Mouse (Mus musculus) forebrain, embryonic 10.5 days (tissue): ENCODE data around the gene Rsrp1. TPM values are rescaled to one million over a fixed set of nuclear protein-coding genes. Genes with fewer than 3 reads are reported as not detected.
A peak's percentile ranks its signal among the peaks of the same experiment; 100 is the strongest.

Experiments used
- DNase-seq: peaks from one replicate; pipeline ENCODE4 v3.0.0-alpha.2; 2017; ENCODE audit warnings: low spot score; ENCODE audit errors: extremely low spot score
- H3K27ac ChIP-seq: fragments of 300-500 bp; sonication (generic); 2 replicates; pipeline ENCODE4 v1.5.1; 2016; ENCODE audit warnings: mild to moderate bottlenecking
- H3K27me3 ChIP-seq: fragments of 300-500 bp; sonication (generic); 2 replicates; pipeline ENCODE4 v1.6.1; 2016; ENCODE audit warnings: mild to moderate bottlenecking; ENCODE audit not compliant: poor library complexity, severe bottlenecking
- H3K36me3 ChIP-seq: fragments of 300-500 bp; sonication (generic); replicated peaks from 2 replicates; pipeline ENCODE4 v1.6.1; 2016; ENCODE audit warnings: mild to moderate bottlenecking, moderate library complexity
- H3K4me1 ChIP-seq: fragments of 300-500 bp; sonication (generic); 2 replicates; pipeline ENCODE4 v1.6.1; 2016
- H3K4me3 ChIP-seq: fragments of 300-500 bp; sonication (generic); 2 replicates; pipeline ENCODE4 v1.5.1; 2016; ENCODE audit warnings: mild to moderate bottlenecking, moderate library complexity
- H3K9me3 ChIP-seq: fragments of 300-500 bp; sonication (generic); 2 replicates; pipeline ENCODE4 v1.6.1; 2016; ENCODE audit warnings: mild to moderate bottlenecking, moderate library complexity
- WGBS: fragments of 180-500 bp; shearing (Covaris S2); methylation state at CpG from one replicate; pipeline ENCODE4 v1.1.7; 2016; 5-methylcytosine and 5-hydroxymethylcytosine counted together
- polyA plus RNA-seq: library from polyadenylated mRNA; unstranded; fragments of >200 nt; fragmentation: Nextera tagmentation; extraction: Ambion mirVana; gene quantifications from 2 replicates; pipeline ENCODE4 v1.2.1, GENCODE M21; 2016

The Rsrp1 gene
- polyA plus RNA-seq, 1 experiment from 2014 or later: 278 TPM

GRCm38 (mm10) chr4:134914122-134914863 is 9.1 kb upstream of the Rsrp1 start:
- H3K27me3 ChIP-seq: no peaks in the 10 kb centered on the region
- H3K27ac ChIP-seq: peak overlapping the region; percentile 91
- H3K9me3 ChIP-seq: peaks cover 5% of the 10 kb centered on the region; the same call in 1 of the 2 replicates
- H3K4me1 ChIP-seq: peaks cover 25% of the 10 kb centered on the region
- 2% methylated on average over 43 of the region's 43 CpGs for WGBS
- peak overlapping the region; percentile 94 for H3K4me3 ChIP-seq
- H3K36me3 ChIP-seq: peaks cover 33% of the 10 kb centered on the region
- DNase-seq: no peak

GRCm38 (mm10) chr4:134914864-134915209 is 8.6 kb upstream of the Rsrp1 start, which contains the start of gene Tmem50a:
Gene Tmem50a (minus strand): TSS chr4:134915024.
- Histone ChIP-seq H3K9me3 (peaks cover 5% of the 10 kb centered on the region; the same call in 1 of the 2 replicates), H3K4me3 (peak within 1 kb of the TSS; percentile 94), H3K4me1 (peaks cover 25% of the 10 kb centered on the region), H3K36me3 (peaks cover 28% of the 10 kb centered on the region), H3K27ac (peak within 1 kb of the TSS; percentile 91), H3K27me3 (no peaks in the 10 kb centered on the region)
- peak; percentile 90 for DNase-seq
- 0% methylated on average over 25 of the region's 25 CpGs for WGBS

- peak overlapping the region; percentile 91; the same call in 1 of the 2 replicates for H3K27ac ChIP-seq
- peaks cover 23% of the 10 kb centered on the region for H3K36me3 ChIP-seq
- peaks cover 25% of the 10 kb centered on the region for H3K4me1 ChIP-seq
- DNase-seq: no peak
- peaks cover 5% of the 10 kb centered on the region; the same call in 1 of the 2 replicates for H3K9me3 ChIP-seq
- H3K4me3 ChIP-seq: peak overlapping the region; percentile 94
- H3K27me3 ChIP-seq: no peaks in the 10 kb centered on the region
- 63% methylated on average over 14 of the region's 14 CpGs for WGBS
These were observed 8.0 kb upstream of the Rsrp1 start for GRCm38 (mm10) chr4:134915223-134916050.

GRCm38 (mm10) chr4:134917194-134917593 is 6.2 kb upstream of the Rsrp1 start:
- DNase-seq: no peak
- 74% methylated on average over 3 of the region's 3 CpGs for WGBS
- Histone ChIP-seq H3K9me3 (no peaks in the 10 kb centered on the region), H3K27me3 (no peaks in the 10 kb centered on the region), H3K4me1 (peaks cover 25% of the 10 kb centered on the region), H3K36me3 (peaks cover 8% of the 10 kb centered on the region), H3K27ac (no peak overlapping the region), H3K4me3 (no peak overlapping the region)

- H3K4me1 ChIP-seq: peaks cover 29% of the 10 kb centered on the region
- no peak overlapping the region for H3K27ac ChIP-seq
- H3K36me3 ChIP-seq: no peaks in the 10 kb centered on the region
- H3K27me3 ChIP-seq: no peaks in the 10 kb centered on the region
- no peaks in the 10 kb centered on the region for H3K9me3 ChIP-seq
- H3K4me3 ChIP-seq: no peak overlapping the region
- 78% methylated on average over 7 of the region's 7 CpGs for WGBS
- no peak for DNase-seq
These were observed 5.0 kb upstream of the Rsrp1 start for GRCm38 (mm10) chr4:134918381-134918780.

GRCm38 (mm10) chr4:134919733-134920540 is 3.5 kb upstream of the Rsrp1 start:
- H3K36me3 ChIP-seq: peaks cover 9% of the 10 kb centered on the region
- H3K27me3 ChIP-seq: no peaks in the 10 kb centered on the region

GRCm38 (mm10) chr4:134920631-134921030 is 2.8 kb upstream of the Rsrp1 start:
- Histone ChIP-seq H3K36me3 (peaks cover 16% of the 10 kb centered on the region), H3K27ac (no peak overlapping the region), H3K9me3 (no peaks in the 10 kb centered on the region), H3K27me3 (no peaks in the 10 kb centered on the region), H3K4me1 (peaks cover 23% of the 10 kb centered on the region), H3K4me3 (no peak overlapping the region)
- WGBS: 93% methylated on average over 6 of the region's 6 CpGs
- DNase-seq: no peak

More at GRCm38 (mm10) chr4:134919733-134920540, 3.5 kb upstream of the Rsrp1 start:
- no peak overlapping the region for H3K27ac ChIP-seq
- no peak for DNase-seq
- no peaks in the 10 kb centered on the region for H3K9me3 ChIP-seq
- 43% methylated on average over 12 of the region's 12 CpGs for WGBS
- peaks cover 22% of the 10 kb centered on the region for H3K4me1 ChIP-seq
- no peak overlapping the region for H3K4me3 ChIP-seq

GRCm38 (mm10) chr4:134921703-134922102 is 1.7 kb upstream of the Rsrp1 start:
- H3K4me1 ChIP-seq: peaks cover 30% of the 10 kb centered on the region
- no peak for DNase-seq
- no peak overlapping the region for H3K27ac ChIP-seq
- no peaks in the 10 kb centered on the region for H3K9me3 ChIP-seq
- peaks cover 27% of the 10 kb centered on the region for H3K36me3 ChIP-seq
- WGBS: 92% methylated on average over 4 of the region's 4 CpGs
- H3K4me3 ChIP-seq: no peak overlapping the region
- H3K27me3 ChIP-seq: no peaks in the 10 kb centered on the region

GRCm38 (mm10) chr4:134922111-134922924 is 1.1 kb upstream of the Rsrp1 start:
- peak overlapping the region; percentile 100 for H3K4me3 ChIP-seq
- H3K4me1 ChIP-seq: peaks cover 30% of the 10 kb centered on the region
- H3K9me3 ChIP-seq: no peaks in the 10 kb centered on the region
- DNase-seq: no peak
- peak overlapping the region; percentile 97 for H3K27ac ChIP-seq
- H3K27me3 ChIP-seq: no peaks in the 10 kb centered on the region
- peaks cover 33% of the 10 kb centered on the region for H3K36me3 ChIP-seq
- 63% methylated on average over 10 of the region's 10 CpGs for WGBS

GRCm38 (mm10) chr4:134922925-134923244 is 507 bp upstream of the Rsrp1 start:
- peaks cover 30% of the 10 kb centered on the region for H3K4me1 ChIP-seq
- peak overlapping the region; percentile 97 for H3K27ac ChIP-seq
- H3K9me3 ChIP-seq: no peaks in the 10 kb centered on the region
- H3K27me3 ChIP-seq: no peaks in the 10 kb centered on the region
- H3K4me3 ChIP-seq: peak overlapping the region; percentile 100
- DNase-seq: peak; percentile 67
- peaks cover 38% of the 10 kb centered on the region for H3K36me3 ChIP-seq
- under 1% methylated on average over 13 of the region's 13 CpGs for WGBS

- DNase-seq: peak; percentile 49
- WGBS: under 1% methylated on average over 75 of the region's 75 CpGs
- Histone ChIP-seq H3K4me1 (peaks cover 30% of the 10 kb centered on the region), H3K27me3 (no peaks in the 10 kb centered on the region), H3K9me3 (no peaks in the 10 kb centered on the region), H3K36me3 (peaks cover 47% of the 10 kb centered on the region), H3K27ac (peak overlapping the region; percentile 97), H3K4me3 (peak overlapping the region; percentile 100)
These were observed 788 bp downstream of the Rsrp1 start for GRCm38 (mm10) chr4:134924019-134924741.
